Mouse (Mus musculus): Measurements from ENCODE around the gene Ago3. TPM values are rescaled to one million over a fixed set of nuclear protein-coding genes. Genes with fewer than 3 reads are reported as not detected.

Ago3 gene
- polyA plus RNA-seq (2012; fragmentation: generic; extraction: Trizol) = 1 to 10 TPM in 1 of 2 experiments, under 1 TPM in 1; 0.48 to 2.0 TPM

GRCm38 (mm10) chr4:126429347-126430079 is at the start of gene Ago3:
Gene Ago3 (minus strand): TSS chr4:126429556.

DNA sequence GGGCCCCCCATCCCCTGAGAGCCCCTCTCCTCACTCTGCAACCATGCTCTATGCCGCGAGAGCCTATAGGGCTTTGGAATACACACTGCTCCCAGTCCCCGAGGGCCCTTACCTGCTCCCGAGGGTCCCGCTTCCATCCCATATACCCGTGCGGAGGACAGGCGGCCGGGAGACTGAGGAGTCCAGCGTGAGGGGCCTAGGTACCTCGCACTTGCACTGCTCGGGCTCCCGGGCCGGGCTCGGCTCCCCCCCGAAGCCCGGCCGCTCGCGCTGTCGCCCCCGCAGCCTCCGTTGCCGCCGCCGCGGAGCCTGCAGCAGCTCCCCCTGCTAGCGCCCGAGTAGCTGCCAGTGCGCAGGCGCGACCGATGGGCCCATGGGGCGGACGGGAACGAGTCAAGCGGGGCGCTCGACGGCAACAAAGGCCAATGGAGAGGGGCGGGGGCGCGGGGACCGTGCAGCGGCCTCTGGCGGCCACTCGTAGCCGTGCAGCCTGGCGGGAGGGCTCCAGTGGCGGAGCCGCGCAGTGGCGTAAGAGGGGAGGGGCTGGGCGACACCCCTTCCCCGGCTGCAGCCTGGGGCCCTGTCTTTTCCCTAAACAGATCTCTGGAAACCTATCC is 39.0 kb upstream of the Ago3 start, which contains the start of gene Ago1:
Gene Ago1, minus strand, starts transcription at position 299 of the 617 bp plus-strand sequence.

GRCm38 (mm10) chr4:126325281-126325861 is 104.0 kb downstream of the Ago3 start, which contains the start of gene Tekt2:
Gene Tekt2 (minus strand): TSS chr4:126325688.

DNA sequence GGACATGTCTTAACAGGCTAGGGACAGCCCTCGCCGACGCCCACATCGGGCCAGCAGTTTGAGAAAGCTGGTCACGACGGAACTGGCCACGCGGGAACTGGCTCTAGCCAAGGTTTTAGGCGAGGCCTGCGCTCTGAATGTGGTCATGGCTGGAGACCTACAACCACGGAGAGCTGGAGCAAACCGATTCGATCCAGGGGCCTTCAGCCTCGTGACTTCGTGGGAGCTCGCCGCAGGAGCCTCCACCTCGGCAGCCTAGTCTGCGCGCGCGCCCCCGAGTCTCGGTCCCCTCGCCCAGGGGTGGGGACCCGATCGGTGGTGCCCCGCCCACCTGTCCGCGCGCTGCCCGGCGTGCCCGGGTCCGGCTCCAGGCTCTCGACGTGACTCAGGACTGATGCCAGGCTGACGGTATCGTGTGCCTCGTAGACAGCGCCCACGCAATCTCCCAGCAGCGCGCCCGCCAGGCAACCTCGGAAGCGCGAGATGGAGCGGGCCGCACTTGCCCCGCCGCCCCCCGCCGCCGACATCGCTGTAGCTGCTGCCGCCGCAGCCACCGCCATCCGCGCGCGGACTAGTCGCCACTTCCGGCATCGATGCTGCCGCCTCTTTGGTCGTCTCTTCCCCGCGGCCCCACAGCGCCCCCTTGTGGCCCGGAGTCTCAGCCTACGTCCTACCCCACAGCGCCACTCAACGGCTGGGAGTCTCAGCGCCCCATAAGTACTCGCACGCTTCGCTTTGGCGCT is 108.1 kb downstream of the Ago3 start, which contains the start of gene Adprhl2:
Gene Adprhl2, minus strand, starts transcription at position 593 of the 743 bp plus-strand sequence.

DNA sequence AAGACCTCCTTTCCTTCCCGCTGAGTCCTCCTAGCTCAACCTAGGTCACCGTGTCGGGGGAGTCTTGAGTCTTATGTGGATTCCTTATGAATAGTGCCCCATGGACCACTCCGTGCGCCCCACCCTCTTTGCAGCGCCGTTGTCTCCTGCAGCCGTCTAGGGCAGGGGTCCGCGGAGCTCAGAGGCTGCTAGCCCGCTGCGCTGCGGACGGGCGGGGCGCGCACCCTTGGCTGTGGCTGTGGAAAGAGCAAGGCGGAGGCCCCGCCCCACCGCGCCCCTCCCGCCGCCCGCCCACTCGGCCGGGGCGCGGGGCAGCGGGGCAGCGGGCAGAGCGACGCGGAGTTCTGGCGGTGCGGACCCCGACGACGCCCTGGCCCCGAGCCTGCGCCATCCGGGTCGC is 142.9 kb downstream of the Ago3 start, which contains the start of gene Col8a2:
Gene Col8a2, plus strand, starts transcription at position 302 of the 400 bp plus-strand sequence.

Other genes starting within 250 kb of the Ago3 start
- gene Thrap3, start 226.8 kb downstream of the Ago3 start, polyA plus RNA-seq (2012; fragmentation: generic; extraction: Trizol) = 10 to 100 TPM; 11.5 to 69.4 TPM
- 100 to 1,000 TPM in 1 of 2 experiments, 10 to 100 TPM in 1; 63.4 to 111 TPM for gene Map7d1, start 173.2 kb downstream of the Ago3 start, polyA plus RNA-seq (2012; fragmentation: generic; extraction: Trizol)
- 100 to 1,000 TPM in 1 of 2 experiments, 10 to 100 TPM in 1; 66.0 to 113 TPM for gene Trappc3, start 167.2 kb downstream of the Ago3 start, polyA plus RNA-seq (2012; fragmentation: generic; extraction: Trizol)
- 10 to 100 TPM in 1 of 2 experiments, under 1 TPM in 1; 0.14 to 10.3 TPM for gene Col8a2, start 142.8 kb downstream of the Ago3 start, polyA plus RNA-seq (2012; fragmentation: generic; extraction: Trizol)
- 10 to 100 TPM; 42.8 to 50.0 TPM for gene Adprhl2, start 107.9 kb downstream of the Ago3 start, polyA plus RNA-seq (2012; fragmentation: generic; extraction: Trizol)
- 1 to 10 TPM in 1 of 2 experiments, under 1 TPM in 1; 0.25 to 1.0 TPM for gene Tekt2, start 103.9 kb downstream of the Ago3 start, polyA plus RNA-seq (2012; fragmentation: generic; extraction: Trizol)
- 10 to 100 TPM in 1 of 2 experiments, 1 to 10 TPM in 1; 1.8 to 16.0 TPM for gene Ago1, start 39.0 kb upstream of the Ago3 start, polyA plus RNA-seq (2012; fragmentation: generic; extraction: Trizol)
- under 1 TPM; 0.01 to 0.27 TPM for gene Ago4, start 103.9 kb upstream of the Ago3 start, polyA plus RNA-seq (2012; fragmentation: generic; extraction: Trizol)
- 1 to 10 TPM; 1.5 to 2.3 TPM for gene Clspn, start 127.4 kb upstream of the Ago3 start, polyA plus RNA-seq (2012; fragmentation: generic; extraction: Trizol)
- 1 to 10 TPM; 1.0 to 5.7 TPM for gene 5730409E04Rik, start 180.3 kb upstream of the Ago3 start, polyA plus RNA-seq (2012; fragmentation: generic; extraction: Trizol)
- gene Psmb2, start 248.1 kb upstream of the Ago3 start, polyA plus RNA-seq (2012; fragmentation: generic; extraction: Trizol) = 100 to 1,000 TPM; 204 to 213 TPM